Mouse (Mus musculus) layer of hippocampus, adult 9-10 months (tissue): ENCODE results near the gene Fam111a.
A peak's percentile ranks its signal among the peaks of the same experiment; 100 is the strongest.

Experiments
- DNase-seq: peaks from one replicate; pipeline ENCODE4 v3.0.0; 2022; ENCODE audit warnings: low spot score

Fam111a gene

GRCm38 (mm10) chr19:12564197-12564596 is 18.7 kb downstream of the Fam111a start:
- DNase-seq, result no peak

- no peak for DNase-seq
Measured at GRCm38 (mm10) chr19:12567011-12567410, 21.5 kb downstream of the Fam111a start.

GRCm38 (mm10) chr19:12570866-12571265 is 25.3 kb downstream of the Fam111a start:
- DNase-seq, result no peak

- DNase-seq, result no peak
Measured at GRCm38 (mm10) chr19:12571687-12572086, 26.1 kb downstream of the Fam111a start.

- DNase-seq, result no peak
Measured at GRCm38 (mm10) chr19:12572614-12573265, 27.2 kb downstream of the Fam111a start.

GRCm38 (mm10) chr19:12573266-12574011 is 27.9 kb downstream of the Fam111a start:
- DNase-seq, result no peak

- no peak for DNase-seq
Measured at GRCm38 (mm10) chr19:12574012-12574407, 28.5 kb downstream of the Fam111a start.

- DNase-seq, result no peak
Measured at GRCm38 (mm10) chr19:12575107-12575506, 29.6 kb downstream of the Fam111a start.

- no peak for DNase-seq
Measured at GRCm38 (mm10) chr19:12575514-12575913, 30.0 kb downstream of the Fam111a start.

GRCm38 (mm10) chr19:12576639-12577038 is 31.1 kb downstream of the Fam111a start:
- DNase-seq, result no peak

- no peak for DNase-seq
Measured at GRCm38 (mm10) chr19:12585310-12585709, 39.8 kb downstream of the Fam111a start.

- DNase-seq, result peak; percentile 76
Measured at GRCm38 (mm10) chr19:12591908-12592307, 46.4 kb downstream of the Fam111a start.

GRCm38 (mm10) chr19:12595135-12595529 is 49.6 kb downstream of the Fam111a start:
- no peak for DNase-seq

GRCm38 (mm10) chr19:12595530-12596289 is 50.2 kb downstream of the Fam111a start:
- no peak for DNase-seq

- no peak for DNase-seq
Measured at GRCm38 (mm10) chr19:12596290-12597072, 50.9 kb downstream of the Fam111a start.

- no peak for DNase-seq
Measured at GRCm38 (mm10) chr19:12597073-12597405, 51.5 kb downstream of the Fam111a start.

GRCm38 (mm10) chr19:12598674-12599073 is 53.1 kb downstream of the Fam111a start:
- DNase-seq, result no peak

GRCm38 (mm10) chr19:12599674-12600073 is 54.1 kb downstream of the Fam111a start, which contains the start of gene Gm4952:
Gene Gm4952 (plus strand): TSS chr19:12599974.
- no peak for DNase-seq

GRCm38 (mm10) chr19:12600684-12601480 is 55.3 kb downstream of the Fam111a start:
- DNase-seq, result no peak

- DNase-seq, result no peak
Measured at GRCm38 (mm10) chr19:12608336-12608735, 62.8 kb downstream of the Fam111a start.

GRCm38 (mm10) chr19:12613646-12614045 is 68.1 kb downstream of the Fam111a start:
- DNase-seq, result no peak
